Mouse (Mus musculus) lung, adult 2 months (tissue): ENCODE data around the gene Hist1h2ba.

Experiments used
- CTCF ChIP-seq: fragments of 200-500 bp; IDR thresholded peaks from 2 replicates; pipeline ENCODE4 v1.5.1; 2011; ENCODE audit warnings: mild to moderate bottlenecking, low read length, control low read depth; ENCODE audit not compliant: insufficient read depth
- POLR2A ChIP-seq: fragments of 200-500 bp; IDR thresholded peaks from 2 replicates; pipeline ENCODE4 v1.6.1; 2011; ENCODE audit warnings: low read depth, mild to moderate bottlenecking, control low read depth, low read length, borderline replicate concordance; ENCODE audit errors: extremely low read depth

GRCm38 (mm10) chr13:23906906-23907305 is 27.1 kb downstream of the Hist1h2ba start:
- TF ChIP-seq CTCF (no peak), POLR2A (no peak)
